Mouse (Mus musculus) testis, adult 2 months (tissue): ENCODE results near the gene Prkar1a.

Experiments
- CTCF ChIP-seq: fragments of 200-500 bp; IDR thresholded peaks from 2 replicates; pipeline ENCODE4 v1.5.1; 2012; ENCODE audit warnings: low read depth, mild to moderate bottlenecking, inconsistent platforms, low read length, moderate library complexity; ENCODE audit not compliant: control insufficient read depth, insufficient read depth, insufficient replicate concordance
- POLR2A ChIP-seq: fragments of 200-500 bp; IDR thresholded peaks from 2 replicates; pipeline ENCODE4 v1.6.1; 2012; ENCODE audit warnings: low read depth, mild to moderate bottlenecking, inconsistent platforms, low read length, moderate library complexity; ENCODE audit not compliant: control insufficient read depth

- TF ChIP-seq POLR2A = no peak
- TF ChIP-seq CTCF = no peak
Observed at GRCm38 (mm10) chr11:109641498-109642222, 7.5 kb upstream of the Prkar1a start.
